Mouse (Mus musculus) kidney, adult 2 months (tissue): ENCODE measurements around the gene Gdf11.

Experiments used
- CTCF ChIP-seq: fragments of 200-500 bp; conservative IDR thresholded peaks from 2 replicates; pipeline ENCODE4 v1.5.1; 2011; ENCODE audit warnings: low read depth, mild to moderate bottlenecking, control low read depth, low read length, moderate library complexity, mixed read lengths; ENCODE audit not compliant: insufficient read depth, insufficient read length
- POLR2A ChIP-seq: fragments of 200-500 bp; IDR thresholded peaks from one replicate; pipeline ENCODE4 v1.6.1; 2011; ENCODE audit warnings: low read depth, low read length, control low read depth

DNA sequence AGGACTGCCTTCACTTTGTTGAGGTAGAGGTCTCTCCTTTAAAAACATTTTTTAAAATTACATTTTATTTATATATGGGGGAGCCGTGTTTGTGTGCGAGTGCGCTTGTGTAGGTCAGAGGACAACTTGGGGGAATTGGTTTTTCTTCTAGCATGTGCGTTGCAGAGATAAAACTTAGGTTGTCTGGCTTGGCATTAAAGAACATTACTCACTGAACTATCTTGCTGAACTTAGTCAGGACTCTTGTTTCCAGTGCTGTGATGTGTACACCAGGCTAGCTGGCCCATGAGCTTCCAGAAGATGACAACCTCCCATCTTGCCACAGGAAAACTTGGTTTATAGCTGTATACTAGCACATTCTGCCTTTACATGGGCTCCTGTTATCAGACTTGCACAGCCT lies 44.9 kb downstream of the Gdf11 start:
- no peak for TF ChIP-seq POLR2A
- no peak for TF ChIP-seq CTCF
